Mouse (Mus musculus) embryonic fibroblast, embryonic 13.5 days (primary cell): ENCODE measurements around the gene Nub1. TPM values are rescaled to one million over a fixed set of nuclear protein-coding genes. Genes with fewer than 3 reads are reported as not detected.
A peak's percentile ranks its signal among the peaks of the same experiment; 100 is the strongest.

ENCODE experiments used
- H3K27ac ChIP-seq: 2 replicates; pipeline ENCODE4 v1.5.1; 2012; ENCODE audit warnings: low read length, control low read depth, inconsistent platforms; ENCODE audit not compliant: insufficient read depth
- H3K4me1 ChIP-seq: 2 replicates; pipeline ENCODE4 v1.6.1; 2011; ENCODE audit warnings: low read length; ENCODE audit not compliant: control insufficient read depth, insufficient read depth
- H3K4me3 ChIP-seq: 2 replicates; pipeline ENCODE4 v1.5.1; 2011; ENCODE audit warnings: mild to moderate bottlenecking, control low read depth, low read length; ENCODE audit not compliant: insufficient read depth
- CTCF ChIP-seq: IDR thresholded peaks from 2 replicates; pipeline ENCODE4 v1.5.1; 2011; ENCODE audit warnings: mild to moderate bottlenecking, control low read depth, low read length, moderate library complexity, borderline replicate concordance; ENCODE audit not compliant: insufficient read depth
- POLR2A ChIP-seq: IDR thresholded peaks from 2 replicates; pipeline ENCODE4 v1.6.1; 2011; ENCODE audit warnings: low read depth, mild to moderate bottlenecking, control low read depth, low read length, moderate library complexity
- polyA plus RNA-seq: library from polyadenylated mRNA; stranded (reverse); fragments of >200 nt; gene quantifications from 2 replicates; pipeline ENCODE4 v1.2.4, GENCODE M21; 2011; ENCODE audit warnings: low read depth; ENCODE audit not compliant: missing spikeins, insufficient read length

Nub1 gene
- polyA plus RNA-seq, 1 experiment: 49.5 TPM

- no peak overlapping the region for H3K4me3 ChIP-seq
- H3K4me1 ChIP-seq: no peaks in the 10 kb centered on the region
- TF ChIP-seq CTCF: no peak
- no peak for TF ChIP-seq POLR2A
- no peak overlapping the region for H3K27ac ChIP-seq
These were observed 38.4 kb downstream of the Nub1 start for GRCm38 (mm10) chr5:24723527-24724269.

DNA sequence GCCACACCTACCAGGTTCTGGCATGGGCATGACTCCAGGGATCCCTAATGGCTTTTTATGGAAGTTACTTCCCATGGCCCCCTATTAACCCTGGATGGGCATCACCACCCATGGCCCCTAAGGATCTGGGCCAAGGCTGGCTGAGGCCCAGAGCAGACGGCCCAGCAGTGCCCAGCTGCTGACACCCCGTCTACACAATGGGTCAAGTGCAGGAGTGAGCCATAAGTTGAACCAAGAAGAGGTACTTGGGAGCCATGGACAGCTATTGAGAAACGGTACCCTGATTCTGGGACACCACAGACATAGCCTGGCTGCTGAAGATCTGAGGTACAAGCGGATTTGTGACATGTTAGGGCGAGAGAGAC lies 38.9 kb downstream of the Nub1 start:
- no peak overlapping the region for H3K27ac ChIP-seq
- H3K4me1 ChIP-seq: no peaks in the 10 kb centered on the region
- TF ChIP-seq POLR2A (no peak), CTCF (no peak)
- H3K4me3 ChIP-seq: no peak overlapping the region

DNA sequence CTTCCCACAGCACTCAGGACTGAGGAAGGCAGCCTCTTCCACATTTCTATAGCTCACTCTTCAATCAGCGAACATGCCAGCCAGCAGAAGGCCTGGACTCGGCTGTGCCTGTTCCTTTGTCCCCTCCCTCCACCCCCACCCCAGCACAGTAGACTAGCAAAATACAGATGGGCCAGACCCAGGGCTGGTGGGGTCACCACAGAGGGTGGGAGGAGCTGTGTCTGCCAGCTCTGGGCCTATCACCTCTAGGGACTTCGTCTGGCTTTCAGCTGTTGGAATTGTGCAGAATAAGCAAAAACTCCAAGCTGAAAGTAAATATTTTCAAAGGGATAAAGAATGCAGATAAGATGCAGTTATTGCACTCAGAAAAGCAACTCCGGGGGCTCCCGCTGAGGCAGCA lies 39.5 kb downstream of the Nub1 start:
- Histone ChIP-seq H3K27ac (no peak overlapping the region), H3K4me1 (no peaks in the 10 kb centered on the region), H3K4me3 (no peak overlapping the region)
- TF ChIP-seq POLR2A (no peak), CTCF (no peak)

DNA sequence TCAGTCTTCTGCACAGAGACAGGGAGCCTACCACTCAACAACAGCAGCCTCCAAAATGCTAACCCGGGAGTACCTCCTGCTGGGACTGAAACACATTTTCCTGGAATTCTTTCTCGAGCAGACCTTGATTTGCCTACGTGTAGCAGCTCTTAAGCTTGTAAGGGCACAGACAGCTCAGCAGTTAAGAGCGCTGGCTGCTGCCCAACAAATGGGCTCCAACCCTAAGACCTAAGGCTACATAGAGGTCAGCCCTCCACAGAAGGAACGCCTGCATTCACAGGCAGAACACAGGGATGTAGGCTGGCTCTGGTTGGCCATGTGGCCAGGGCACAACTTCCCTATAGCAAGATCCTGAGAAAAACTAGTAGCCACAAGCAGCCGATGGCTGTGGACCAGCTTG lies 40.6 kb downstream of the Nub1 start:
- Histone ChIP-seq H3K27ac (no peak overlapping the region), H3K4me1 (no peaks in the 10 kb centered on the region), H3K4me3 (no peak overlapping the region)
- no peak for TF ChIP-seq POLR2A
- TF ChIP-seq CTCF: no peak

GRCm38 (mm10) chr5:24726901-24727836 lies 41.8 kb downstream of the Nub1 start:
- H3K27ac ChIP-seq: no peak overlapping the region
- TF ChIP-seq CTCF (no peak), POLR2A (no peak)
- no peak overlapping the region for H3K4me3 ChIP-seq
- H3K4me1 ChIP-seq: no peaks in the 10 kb centered on the region

- Histone ChIP-seq H3K4me3 (0 out of 2 replicates have a peak overlapping the region, but pooled peaks have one; percentile 8), H3K27ac (no peak overlapping the region), H3K4me1 (peaks cover 2% of the 10 kb centered on the region; the same call in 1 of the 2 replicates)
- TF ChIP-seq POLR2A: no peak
- TF ChIP-seq CTCF: no peak
These were observed 44.6 kb downstream of the Nub1 start for GRCm38 (mm10) chr5:24729797-24730487.

GRCm38 (mm10) chr5:24730488-24730871 lies 45.1 kb downstream of the Nub1 start, which contains the start of gene Wdr86:
Gene Wdr86 (minus strand): TSS chr5:24730727.
- H3K4me3 ChIP-seq: 0 out of 2 replicates have a peak within 1 kb of the TSS, but pooled peaks have one; percentile 8
- H3K4me1 ChIP-seq: peaks cover 2% of the 10 kb centered on the region; the same call in 1 of the 2 replicates
- TF ChIP-seq POLR2A (no peak), CTCF (no peak)
- H3K27ac ChIP-seq: no peak within 1 kb of the TSS

- Histone ChIP-seq H3K4me3 (no peak overlapping the region), H3K27ac (no peak overlapping the region), H3K4me1 (peaks cover 2% of the 10 kb centered on the region; the same call in 1 of the 2 replicates)
- TF ChIP-seq POLR2A (no peak), CTCF (no peak)
These were observed 45.7 kb downstream of the Nub1 start for GRCm38 (mm10) chr5:24730986-24731385.

DNA sequence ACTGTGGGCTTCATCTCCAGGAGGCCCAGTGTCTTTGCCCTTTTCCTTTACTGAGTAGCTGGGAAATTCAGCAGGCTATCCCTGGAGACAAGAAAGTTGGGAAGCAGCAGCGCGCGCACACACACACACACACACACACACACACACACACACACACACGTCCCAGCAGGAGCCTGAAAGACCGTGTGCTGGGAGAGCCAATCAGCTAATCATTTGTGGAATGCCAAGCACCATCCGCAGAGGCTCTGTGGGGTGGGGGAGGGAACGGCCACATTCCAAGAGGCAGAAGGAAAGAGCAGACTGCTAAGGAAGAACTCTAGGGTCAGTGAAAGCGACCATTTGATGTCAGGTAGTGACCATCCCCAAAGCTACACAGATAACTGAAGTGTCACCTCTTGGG lies 47.8 kb downstream of the Nub1 start:
- H3K4me3 ChIP-seq: no peak overlapping the region
- peaks cover 2% of the 10 kb centered on the region; the same call in 1 of the 2 replicates for H3K4me1 ChIP-seq
- TF ChIP-seq POLR2A (no peak), CTCF (no peak)
- no peak overlapping the region for H3K27ac ChIP-seq
